Mouse (Mus musculus) MEL (cell line): Measurements from ENCODE around the gene Stambp. TPM values are rescaled to one million over a fixed set of nuclear protein-coding genes. Genes with fewer than 3 reads are reported as not detected.

Experiments used
- DNase-seq: peaks from one replicate; pipeline ENCODE4 v3.0.0; 2011; ENCODE audit warnings: low read depth, low spot score
- H3K27ac ChIP-seq: 2 replicates; pipeline ENCODE4 v1.5.1; 2012; ENCODE audit warnings: low read depth, mild to moderate bottlenecking, control low read depth, low read length, moderate library complexity; ENCODE audit not compliant: control insufficient read depth
- H3K27me3 ChIP-seq, 2 experiments: fragments of 150-350 bp in 1 of 2; sonication (generic) in 1 of 2; 2 replicates each; pipeline ENCODE4 v1.6.1; 2012; ENCODE audit warnings: low read length in 2 of 2, mild to moderate bottlenecking in 2 of 2, improper control_type of control experiment in 1 of 2, moderate library complexity in 1 of 2; ENCODE audit not compliant: insufficient read depth in 2 of 2, control insufficient read depth in 1 of 2
- H3K36me3 ChIP-seq, 2 experiments: 2 replicates each; pipeline ENCODE4 v1.6.1; 2012 to 2014; ENCODE audit warnings: low read length in 2 of 2, improper control_type of control experiment in 1 of 2, inconsistent platforms in 1 of 2, mild to moderate bottlenecking in 1 of 2; ENCODE audit not compliant: insufficient read depth in 2 of 2, control insufficient read depth in 1 of 2
- H3K4me1 ChIP-seq, 2 experiments: fragments of 150-350 bp in 1 of 2; sonication (generic) in 1 of 2; 2 replicates each; pipeline ENCODE4 v1.6.1; 2012; ENCODE audit warnings: low read length in 2 of 2, improper control_type of control experiment in 1 of 2, mild to moderate bottlenecking in 1 of 2; ENCODE audit not compliant: insufficient read depth in 2 of 2, control insufficient read depth in 1 of 2
- H3K4me3 ChIP-seq, 2 experiments: fragments of 150-350 bp in 1 of 2; sonication (generic) in 1 of 2; 2 replicates each; pipeline ENCODE4 v1.5.1; 2012; ENCODE audit warnings: low read depth in 2 of 2, low read length in 2 of 2, mild to moderate bottlenecking in 2 of 2, moderate library complexity in 2 of 2, control low read depth in 1 of 2, improper control_type of control experiment in 1 of 2; ENCODE audit not compliant: control insufficient read depth in 1 of 2, insufficient read depth in 1 of 2
- H3K79me2 ChIP-seq: 2 replicates; pipeline ENCODE4 v1.6.1; 2012; ENCODE audit warnings: mild to moderate bottlenecking, low read length, moderate library complexity; ENCODE audit not compliant: control insufficient read depth, poor library complexity, insufficient read depth
- H3K9ac ChIP-seq: 2 replicates; pipeline ENCODE4 v1.6.1; 2012; ENCODE audit warnings: low read depth, mild to moderate bottlenecking, control low read depth, low read length, moderate library complexity; ENCODE audit not compliant: control insufficient read depth, poor library complexity, severe bottlenecking
- H3K9me3 ChIP-seq: fragments of 150-350 bp; sonication (generic); replicated peaks from 2 replicates; pipeline ENCODE4 v1.6.1; 2012; ENCODE audit warnings: mild to moderate bottlenecking, low read length, improper control_type of control experiment, moderate library complexity; ENCODE audit not compliant: insufficient read depth
- CHD2 ChIP-seq: IDR thresholded peaks from 2 replicates; pipeline ENCODE4 v1.6.1; 2011; ENCODE audit warnings: low read length, improper control_type of control experiment
- E2F4 ChIP-seq: IDR thresholded peaks from 2 replicates; pipeline ENCODE4 v1.6.1; 2011; ENCODE audit warnings: low read depth, low read length, improper control_type of control experiment, borderline replicate concordance
- EP300 ChIP-seq, 2 experiments: IDR thresholded peaks; 2 replicates each; pipeline ENCODE4 v1.6.1; 2011; ENCODE audit warnings: improper control_type of control experiment in 2 of 2, low read length in 2 of 2, low read depth in 1 of 2, mild to moderate bottlenecking in 1 of 2
- JUND ChIP-seq: IDR thresholded peaks from 2 replicates; pipeline ENCODE4 v1.6.1; 2011; ENCODE audit warnings: low read depth, mild to moderate bottlenecking, improper control_type of control experiment, low read length
- KAT2A ChIP-seq: conservative IDR thresholded peaks from 2 replicates; pipeline ENCODE4 v1.6.1; 2012; ENCODE audit warnings: low read depth, low read length, improper control_type of control experiment, inconsistent platforms
- MAZ ChIP-seq: IDR thresholded peaks from 2 replicates; pipeline ENCODE4 v1.6.1; 2012; ENCODE audit warnings: low read depth, mild to moderate bottlenecking, inconsistent platforms, low read length, improper control_type of control experiment
- MEF2A ChIP-seq: IDR thresholded peaks from 2 replicates; pipeline ENCODE4 v1.6.1; 2014; ENCODE audit warnings: low read depth, mild to moderate bottlenecking, inconsistent platforms, low read length, improper control_type of control experiment; ENCODE audit not compliant: poor library complexity, insufficient replicate concordance, severe bottlenecking; ENCODE audit errors: extremely low read depth
- NELFE ChIP-seq: IDR thresholded peaks from 2 replicates; pipeline ENCODE4 v1.6.1; 2011; ENCODE audit warnings: low read depth, low read length, improper control_type of control experiment
- NRF1 ChIP-seq: IDR thresholded peaks from 2 replicates; pipeline ENCODE4 v1.6.1; 2014; ENCODE audit warnings: low read depth, mild to moderate bottlenecking, inconsistent platforms, low read length, improper control_type of control experiment, moderate library complexity; ENCODE audit not compliant: poor library complexity, insufficient read depth, severe bottlenecking
- POLR2AphosphoS5 ChIP-seq: IDR thresholded peaks from 2 replicates; pipeline ENCODE4 v1.6.1; 2012; ENCODE audit warnings: low read depth, borderline replicate concordance, mild to moderate bottlenecking, inconsistent platforms, low read length, moderate library complexity, mixed read lengths
- RAD21 ChIP-seq: IDR thresholded peaks from 2 replicates; pipeline ENCODE4 v1.6.1; 2011; ENCODE audit warnings: mild to moderate bottlenecking, low read depth, low read length, improper control_type of control experiment
- RCOR1 ChIP-seq: IDR thresholded peaks from 2 replicates; pipeline ENCODE4 v1.6.1; 2012; ENCODE audit warnings: low read depth, mild to moderate bottlenecking, inconsistent platforms, low read length, improper control_type of control experiment
- UBTF ChIP-seq: IDR thresholded peaks from 2 replicates; pipeline ENCODE4 v1.6.1; 2012; ENCODE audit warnings: low read depth, mild to moderate bottlenecking, inconsistent platforms, low read length, improper control_type of control experiment, moderate library complexity, borderline replicate concordance; ENCODE audit not compliant: insufficient read depth
- ZNF384 ChIP-seq: IDR thresholded peaks from 2 replicates; pipeline ENCODE4 v1.6.1; 2012; ENCODE audit warnings: low read depth, mild to moderate bottlenecking, inconsistent platforms, low read length, improper control_type of control experiment
- polyA plus RNA-seq, 2 experiments: library from polyadenylated mRNA; stranded (reverse) in 1 of 2; unstranded in 1 of 2; fragments of >175 nt in 1 of 2; fragments of >200 nt in 1 of 2; gene quantifications; 2 replicates each; pipeline versions ENCODE4 v1.2.1 to v1.2.4; 2012; ENCODE audit warnings: low replicate concordance in 2 of 2, low read depth in 1 of 2; ENCODE audit not compliant: insufficient read length in 2 of 2, insufficient read depth in 1 of 2, missing spikeins in 1 of 2
- total RNA-seq: library from RNA; depleted of rRNA; stranded (reverse); fragments of 300-350 nt; gene quantifications from 2 replicates; pipeline ENCODE4 v1.2.3, GENCODE M21; 2012

Gene Stambp
- total and polyA plus RNA-seq, 3 experiments = 4.0 to 18.3 TPM; not detected in 1

- H3K4me1 ChIP-seq = no peaks in the 10 kb centered on the region
- no peak for DNase-seq
- no peak for TF ChIP-seq UBTF
- no peak for TF ChIP-seq NELFE
- TF ChIP-seq NRF1 = no peak
- TF ChIP-seq RAD21 = no peak
- TF ChIP-seq ZNF384 = no peak
- TF ChIP-seq POLR2AphosphoS5 = no peak
- no peak for TF ChIP-seq MAZ
- TF ChIP-seq, all 39 proteins: peak for 0
- H3K9ac ChIP-seq = no peak overlapping the region
- no peak overlapping the region for H3K27ac ChIP-seq
- H3K4me3 ChIP-seq = no peak overlapping the region
- H3K79me2 ChIP-seq = no peaks in the 10 kb centered on the region
- H3K27me3 ChIP-seq = peaks cover 7 to 14% of the 10 kb centered on the region in 2 experiments
- no peaks in the 10 kb centered on the region for H3K9me3 ChIP-seq
- no peaks in the 10 kb centered on the region for H3K36me3 ChIP-seq
Observed at GRCm38 (mm10) chr6:83595035-83595434, 22.5 kb upstream of the Stambp start.

- H3K27ac ChIP-seq = no peak overlapping the region
- H3K79me2 ChIP-seq = no peaks in the 10 kb centered on the region
- no peak overlapping the region for H3K9ac ChIP-seq
- H3K9me3 ChIP-seq = no peaks in the 10 kb centered on the region
- H3K36me3 ChIP-seq = no peaks in the 10 kb centered on the region
- peaks cover 9 to 14% of the 10 kb centered on the region in 2 experiments for H3K27me3 ChIP-seq
- no peak overlapping the region for H3K4me3 ChIP-seq
- H3K4me1 ChIP-seq = no peaks in the 10 kb centered on the region
- no peak for TF ChIP-seq RCOR1
- DNase-seq = no peak
Observed at GRCm38 (mm10) chr6:83593896-83594295, 21.4 kb upstream of the Stambp start.

DNA sequence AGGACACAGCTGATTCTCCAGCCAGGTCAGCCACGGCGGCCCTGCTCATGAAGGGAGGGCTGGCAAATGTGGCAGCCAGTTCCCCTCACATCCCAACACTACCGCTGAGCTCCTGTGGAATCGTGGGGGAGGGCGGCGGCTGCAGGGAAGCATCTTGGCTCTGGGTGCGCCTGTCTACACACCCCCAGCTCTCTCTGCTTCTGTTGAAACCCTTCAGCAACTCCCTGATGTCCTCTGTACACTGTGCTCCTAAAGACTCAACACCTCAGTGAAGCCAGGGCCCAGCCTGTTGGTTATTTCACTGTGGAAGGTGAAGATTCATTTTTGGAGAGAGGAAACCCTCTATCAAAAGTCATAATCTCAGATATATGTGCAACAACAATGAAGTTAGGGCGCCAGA is 19.5 kb upstream of the Stambp start:
- Histone ChIP-seq H3K9ac (no peak overlapping the region), H3K27me3 (peaks cover 9 to 16% of the 10 kb centered on the region in 2 experiments), H3K36me3 (no peaks in the 10 kb centered on the region), H3K9me3 (no peaks in the 10 kb centered on the region), H3K4me3 (no peak overlapping the region), H3K4me1 (no peaks in the 10 kb centered on the region), H3K79me2 (no peaks in the 10 kb centered on the region), H3K27ac (no peak overlapping the region)
- no peak for DNase-seq
- TF ChIP-seq NELFE (no peak), MEF2A (no peak), KAT2A (no peak), CHD2 (no peak), RAD21 (no peak), E2F4 (no peak), EP300 (IDR thresholded peaks at IDR 0.05; ENCODE audit: low read depth in 1 of 2, low read length in 2 of 2) (no peak), JUND (no peak)
